In the genomic region with DNA sequence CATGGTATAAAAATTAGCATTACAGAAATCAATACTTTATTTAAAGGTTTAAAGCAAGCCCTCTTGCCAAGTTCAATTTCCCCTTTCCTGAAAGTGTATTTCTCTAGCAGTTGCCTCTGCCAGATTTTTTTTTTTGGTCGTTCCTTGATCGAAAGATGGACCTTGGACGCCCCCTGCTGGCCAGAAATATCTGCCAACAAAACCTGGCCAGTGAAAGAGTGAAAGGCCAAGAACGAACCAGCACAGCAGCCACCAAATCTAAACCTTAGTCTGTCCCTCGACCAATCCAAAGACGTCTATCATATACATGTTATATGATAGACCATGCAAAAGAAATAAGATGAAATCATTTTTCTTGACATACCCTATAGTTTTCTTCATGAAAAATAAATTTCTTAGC, we compare ENCODE assay signal across 9 mouse cellular contexts. TPM values are rescaled to one million over a fixed set of nuclear protein-coding genes. Genes with fewer than 3 reads are reported as not detected.
A peak's percentile ranks its signal among the peaks of the same experiment; 100 is the strongest.
DNase-seq lines count a peak whose midpoint lies in the region; ATAC-seq and TF ChIP-seq lines count a peak whose summit lies in the region.
"Had no signal": no experiment of that assay in that cellular context is flagged by ENCODE, and none has a peak within 500 bp of the region (broad histone marks: within the 10 kb centered on the region; RNA-seq: fewer than 3 reads in every experiment).

No protein-coding gene starts in this region.

- H3K36me3 ChIP-seq in embryonic facial prominence, embryonic 11.5 days (replicated peaks; ENCODE audit: control insufficient read depth, insufficient read depth, low read depth, low read length), result no peaks in the 10 kb centered on the region

- peak; percentile 50 for DNase-seq in CD4-positive, CD25-positive, alpha-beta regulatory T cell, adult 2 months (ENCODE audit: low read depth, low spot score)
- peak; percentile 90 for DNase-seq in embryonic facial prominence, embryonic 11.5 days (ENCODE audit: low spot score)
- DNase-seq in heart, postnatal 14 days, result peak; percentile 67 to 80
- DNase-seq in left cerebral cortex, adult 11 months (ENCODE audit: low spot score), result peak; percentile 9
- DNase-seq in spleen, postnatal 36 days (ENCODE audit: low spot score in 2 of 2), result peak; percentile 2 to 20

- H3K4me1 ChIP-seq in bone marrow, adult 2 months (ENCODE audit: control insufficient read depth, insufficient read depth, low read length), result no peaks in the 10 kb centered on the region
- H3K4me1 ChIP-seq in embryonic facial prominence, embryonic 11.5 days (ENCODE audit: control insufficient read depth, insufficient read depth, low read length), result no peaks in the 10 kb centered on the region
- H3K4me1 ChIP-seq: megakaryocyte, embryonic 14.5 days had no signal

- H3K9ac ChIP-seq in embryonic facial prominence, embryonic 11.5 days (replicated peaks; ENCODE audit: low read length), result no peak overlapping the region

- no peak overlapping the region for H3K27ac ChIP-seq in bone marrow, adult 2 months (ENCODE audit: control insufficient read depth, insufficient read depth, low read depth, low read length, poor library complexity)
- no peak overlapping the region for H3K27ac ChIP-seq in embryonic facial prominence, embryonic 11.5 days (replicated peaks; ENCODE audit: low read depth, low read length)

- H3K4me3 ChIP-seq in bone marrow, adult 2 months (replicated peaks; ENCODE audit: control insufficient read depth, low read depth, low read length), result no peak overlapping the region
- no peak overlapping the region for H3K4me3 ChIP-seq in embryonic facial prominence, embryonic 11.5 days (ENCODE audit: low read depth, low read length)
- H3K4me3 ChIP-seq: megakaryocyte, embryonic 14.5 days had no signal

- peak; percentile 31; the same call in 1 of the 2 replicates for TF ChIP-seq CTCF in bone marrow, adult 2 months (IDR thresholded peaks at IDR 0.05; ENCODE audit: control insufficient read depth, insufficient read depth, low read length)

- no peak for ATAC-seq in CD4-positive, CD25-positive, alpha-beta regulatory T cell, adult 4 months
- no peak for ATAC-seq in embryonic facial prominence, embryonic 11.5 days (replicated peaks; ENCODE audit: insufficient number of reproducible peaks, low FRiP score, low TSS enrichment, low read depth)
- 0 out of 2 replicates have a peak, but pooled peaks have one; percentile 47 for ATAC-seq in megakaryocyte-erythroid progenitor cell, adult 5-6 weeks (replicated peaks; ENCODE audit: low FRiP score, low TSS enrichment, poor library complexity, severe bottlenecking)

- intact Hi-C loops in heart, postnatal 14 days (cut with DNase I), result no loop called here

- H3K4me2 ChIP-seq in embryonic facial prominence, embryonic 11.5 days (ENCODE audit: low read depth, low read length), result no peak overlapping the region

- TF ChIP-seq POLR2A in bone marrow, adult 2 months (IDR thresholded peaks at IDR 0.05; ENCODE audit: borderline replicate concordance, control insufficient read depth, low read depth, low read length), result no peak

- H3K9me3 ChIP-seq in embryonic facial prominence, embryonic 11.5 days (replicated peaks; ENCODE audit: control insufficient read depth, low read length), result no peaks in the 10 kb centered on the region
- H3K9me3 ChIP-seq: megakaryocyte, embryonic 14.5 days had no signal

- WGBS in bone marrow, adult 2 months, result 7% methylated on average over 6 of the region's 6 CpGs
- WGBS in embryonic facial prominence, embryonic 11.5 days, result 9% methylated on average over 6 of the region's 6 CpGs

- no peaks in the 10 kb centered on the region for H3K27me3 ChIP-seq in embryonic facial prominence, embryonic 11.5 days (ENCODE audit: control insufficient read depth, insufficient read depth, low read length)

RNA-seq across cellular contexts. Expression of gene Amtn, which starts 23.9 kb away (rescaled TPM):
- not detected for polyA plus RNA-seq in CD4-positive, CD25-positive, alpha-beta regulatory T cell, adult 4 months (2017; shearing (Covaris generic))
- not detected in 2 replicates for polyA plus RNA-seq in bone marrow, adult 2 months (2011; ENCODE audit: insufficient read depth, insufficient read length, low replicate concordance, missing spikeins)
- not detected in 2 replicates for polyA plus RNA-seq in embryonic facial prominence, embryonic 11.5 days (2014; fragmentation: Nextera tagmentation; extraction: Ambion mirVana)
- not detected for total RNA-seq in heart, postnatal 14 days (2021)
- not detected in 2 replicates for total RNA-seq in megakaryocyte-erythroid progenitor cell, adult 5-6 weeks (2014; fragmentation: Nextera tagmentation)
- total RNA-seq in megakaryocyte-erythroid progenitor cell, adult 5-6 weeks (2017), result not detected in 2 replicates

RNA-seq across cellular contexts. Expression of gene Ambn, which starts 55.9 kb away (rescaled TPM):
- under 1 TPM in 1 of 2 experiments, not detected in 1; 0.17 TPM for polyA plus RNA-seq in CD4-positive, CD25-positive, alpha-beta regulatory T cell, adult 4 months (2017; shearing (Covaris generic))
- not detected in 2 replicates for polyA plus RNA-seq in bone marrow, adult 2 months (2011; ENCODE audit: insufficient read depth, insufficient read length, low replicate concordance, missing spikeins)
- polyA plus RNA-seq in embryonic facial prominence, embryonic 11.5 days (2014; fragmentation: Nextera tagmentation; extraction: Ambion mirVana), result 0.70 and 0.94 TPM in 2 replicates
- total RNA-seq in heart, postnatal 14 days (2021), result not detected
- total RNA-seq in megakaryocyte-erythroid progenitor cell, adult 5-6 weeks (2014; fragmentation: Nextera tagmentation), result not detected in 2 replicates
- total RNA-seq in megakaryocyte-erythroid progenitor cell, adult 5-6 weeks (2017), result not detected in 2 replicates

Comparison
In these comparisons a context has a peak if more than half of its experiments do, and no peak if none do; other contexts are left out.
1. DNase-seq: peak in every context shown above with its lines; median percentile 90 in embryonic facial prominence, embryonic 11.5 days; 74 in heart, postnatal 14 days; 50 in CD4-positive, CD25-positive, alpha-beta regulatory T cell, adult 2 months; 11 in spleen, postnatal 36 days; 9 in left cerebral cortex, adult 11 months.